Mouse (Mus musculus) heart, embryonic 14.5 days (tissue): ENCODE measurements at regions not wholly inside any gene's neighbourhood (a gene's known extent, or its start where the extent isn't known, plus 50 kb on each side); places are given as distances from the start of the nearest gene placed in this dataset. TPM values are rescaled to one million over a fixed set of nuclear protein-coding genes. Genes with fewer than 3 reads are reported as not detected.

Experiments used
- ATAC-seq: fragments of 200-750 bp; cut with Nextera tagmentation; 2 replicates; pipeline ENCODE4 v1.8.0; 2017; ENCODE audit warnings: low read depth, moderate TSS enrichment; ENCODE audit not compliant: insufficient number of reproducible peaks, insufficient read depth, low FRiP score
- H3K27ac ChIP-seq, 2 experiments: fragments of 200-500 bp in 1 of 2; fragments of 300-500 bp in 1 of 2; sonication (generic) in 1 of 2; replicated peaks in 1 of 2; 2 replicates each; pipeline ENCODE4 v1.5.1; 2012 to 2014; ENCODE audit warnings: low read depth in 2 of 2, low read length in 2 of 2, control low read depth in 1 of 2, mild to moderate bottlenecking in 1 of 2, mixed read lengths in 1 of 2; ENCODE audit not compliant: control insufficient read depth in 1 of 2, insufficient read depth in 1 of 2
- H3K27me3 ChIP-seq: fragments of 300-500 bp; sonication (generic); 2 replicates; pipeline ENCODE4 v1.6.1; 2014; ENCODE audit warnings: mild to moderate bottlenecking, low read length, control low read depth; ENCODE audit not compliant: control insufficient read depth, insufficient read depth
- H3K36me3 ChIP-seq: fragments of 300-500 bp; sonication (generic); 2 replicates; pipeline ENCODE4 v1.6.1; 2014; ENCODE audit warnings: mild to moderate bottlenecking, control low read depth, low read length, mixed read lengths; ENCODE audit not compliant: control insufficient read depth, insufficient read depth
- H3K4me1 ChIP-seq, 2 experiments: fragments of 200-500 bp in 1 of 2; fragments of 300-500 bp in 1 of 2; sonication (generic) in 1 of 2; 2 replicates each; pipeline ENCODE4 v1.6.1; 2012 to 2014; ENCODE audit warnings: low read length in 2 of 2, control low read depth in 1 of 2, mixed read lengths in 1 of 2; ENCODE audit not compliant: control insufficient read depth in 2 of 2, insufficient read depth in 2 of 2
- H3K4me2 ChIP-seq: fragments of 300-500 bp; sonication (generic); 2 replicates; pipeline ENCODE4 v1.6.1; 2014; ENCODE audit warnings: mild to moderate bottlenecking, low read length
- H3K4me3 ChIP-seq, 2 experiments: fragments of 200-500 bp in 1 of 2; fragments of 300-500 bp in 1 of 2; sonication (generic) in 1 of 2; 2 replicates each; pipeline ENCODE4 v1.5.1; 2012 to 2014; ENCODE audit warnings: low read length in 2 of 2, mild to moderate bottlenecking in 2 of 2, control low read depth in 1 of 2, low read depth in 1 of 2, moderate library complexity in 1 of 2; ENCODE audit not compliant: control insufficient read depth in 1 of 2, insufficient read depth in 1 of 2
- H3K9ac ChIP-seq: fragments of 300-500 bp; sonication (generic); 2 replicates; pipeline ENCODE4 v1.6.1; 2014; ENCODE audit warnings: mild to moderate bottlenecking, low read length
- H3K9me3 ChIP-seq: fragments of 300-500 bp; sonication (generic); 2 replicates; pipeline ENCODE4 v1.6.1; 2016; ENCODE audit warnings: low read length, control low read depth; ENCODE audit not compliant: control insufficient read depth
- WGBS: fragments of 180-500 bp; shearing (Covaris S2); extraction: QIAGEN DNeasy Blood & Tissue Kit; methylation state at CpG from one replicate; pipeline ENCODE4 v1.1.7; 2014; 5-methylcytosine and 5-hydroxymethylcytosine counted together
- microRNA-seq: library from miRNA; unstranded; fragments of <30 nt; microRNA quantifications from one replicate; pipeline ENCODE4, GENCODE M21; 2016

- 76% methylated on average over 5 of the region's 5 CpGs for WGBS
- no peaks in the 10 kb centered on the region for H3K4me1 ChIP-seq
- H3K27me3 ChIP-seq, result no peaks in the 10 kb centered on the region
- no peak for ATAC-seq
- no peak overlapping the region for H3K9ac ChIP-seq
- H3K4me2 ChIP-seq, result no peak overlapping the region
- H3K36me3 ChIP-seq, result peaks cover 87% of the 10 kb centered on the region
- no peaks in the 10 kb centered on the region for H3K9me3 ChIP-seq
- H3K4me3 ChIP-seq, result no peak overlapping the region
- H3K27ac ChIP-seq, result no peak overlapping the region
These were observed 60.9 kb upstream of the Paip1 start for GRCm38 (mm10) chr13:119367544-119367943.

DNA sequence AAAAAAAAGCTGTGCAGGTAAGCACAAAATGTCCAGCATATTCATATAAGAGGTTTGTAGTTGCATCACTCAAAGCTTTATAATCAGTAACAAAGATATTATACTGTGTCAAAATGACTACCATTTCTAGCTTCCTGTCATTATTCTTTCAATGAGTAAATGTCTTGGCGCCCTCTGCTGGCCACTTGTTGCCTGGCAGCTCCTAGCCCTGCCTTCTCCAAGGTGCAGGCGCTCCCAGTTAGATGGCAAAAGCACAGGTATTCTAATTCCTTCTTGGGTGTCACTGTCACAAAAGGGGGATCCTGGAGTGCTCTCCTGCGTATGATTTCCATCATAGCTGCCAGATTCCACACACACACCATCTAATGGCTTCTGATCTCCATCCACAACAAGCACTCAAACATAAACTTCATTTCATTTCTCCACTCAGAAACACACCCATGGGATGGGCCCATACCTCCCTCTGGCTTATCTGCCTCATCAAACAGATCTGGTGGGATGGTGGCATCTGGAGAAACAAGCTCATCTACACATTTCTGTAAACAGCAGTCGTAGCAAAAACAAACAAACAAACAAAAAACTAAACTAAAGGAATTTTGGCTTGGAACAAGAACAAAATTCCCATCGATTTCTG lies 49.9 kb upstream of the Paip1 start:
- no peaks in the 10 kb centered on the region for H3K4me1 ChIP-seq

More for the DNA sequence above, 49.9 kb upstream of the Paip1 start:
- Histone ChIP-seq H3K27me3 (no peaks in the 10 kb centered on the region), H3K9ac (no peak overlapping the region), H3K9me3 (no peaks in the 10 kb centered on the region), H3K4me2 (no peak overlapping the region), H3K36me3 (peaks cover 85% of the 10 kb centered on the region), H3K27ac (no peak overlapping the region), H3K4me3 (no peak overlapping the region)
- no peak for ATAC-seq
- WGBS, result 51% methylated on average over 5 of the region's 5 CpGs

Small RNA genes in the stretch of these regions (microRNA-seq; reads per million reads assigned to microRNA genes)
- not detected for gene Gm44488
